Mouse (Mus musculus) c-Kit-negative CD71-positive TER-119-positive erythroid progenitor cells, embryonic 14.5 days (primary cell): ENCODE measurements around the gene Nmnat2.

ENCODE experiments used
- DNase-seq: peaks from one replicate; pipeline ENCODE4 v3.0.0-alpha.2; 2013; ENCODE audit warnings: low read depth, low spot score

Gene Nmnat2

DNA sequence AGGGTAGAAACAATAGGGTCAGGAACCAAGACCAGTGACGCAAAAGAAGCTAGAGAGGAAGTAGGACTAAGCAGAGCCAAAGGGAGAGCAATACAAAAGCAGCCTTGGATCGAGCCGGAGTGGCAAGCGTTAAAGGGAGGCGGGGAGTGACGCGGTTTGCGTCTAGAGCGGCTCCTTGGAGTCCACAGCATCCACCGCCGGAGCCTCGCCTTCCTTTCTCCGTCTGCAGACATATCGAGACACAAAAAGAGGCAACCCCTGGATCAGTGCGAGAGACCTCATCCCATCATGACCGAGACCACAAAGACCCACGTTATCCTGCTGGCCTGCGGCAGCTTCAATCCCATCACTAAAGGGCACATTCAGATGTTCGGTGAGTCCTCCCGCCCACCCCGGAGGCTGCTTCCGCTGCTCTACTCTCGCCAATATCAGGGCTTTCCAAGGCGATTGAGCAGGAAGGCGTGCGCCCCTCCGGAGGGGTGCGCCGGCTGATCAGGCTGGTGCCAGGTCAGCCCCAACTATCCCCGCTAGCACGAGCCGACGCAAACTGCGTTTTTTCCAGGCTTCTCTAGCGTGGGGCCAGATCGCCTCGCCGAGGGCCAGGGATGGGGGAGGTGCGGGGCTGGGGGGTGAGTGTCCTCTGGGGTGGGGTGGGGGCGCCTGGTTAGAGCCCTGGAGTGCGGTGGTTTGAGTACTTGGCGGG, at the start of gene Nmnat2:
Nmnat2 (plus strand) TSS at position 173 of the 703 bp plus-strand sequence.
- DNase-seq = no peak

DNA sequence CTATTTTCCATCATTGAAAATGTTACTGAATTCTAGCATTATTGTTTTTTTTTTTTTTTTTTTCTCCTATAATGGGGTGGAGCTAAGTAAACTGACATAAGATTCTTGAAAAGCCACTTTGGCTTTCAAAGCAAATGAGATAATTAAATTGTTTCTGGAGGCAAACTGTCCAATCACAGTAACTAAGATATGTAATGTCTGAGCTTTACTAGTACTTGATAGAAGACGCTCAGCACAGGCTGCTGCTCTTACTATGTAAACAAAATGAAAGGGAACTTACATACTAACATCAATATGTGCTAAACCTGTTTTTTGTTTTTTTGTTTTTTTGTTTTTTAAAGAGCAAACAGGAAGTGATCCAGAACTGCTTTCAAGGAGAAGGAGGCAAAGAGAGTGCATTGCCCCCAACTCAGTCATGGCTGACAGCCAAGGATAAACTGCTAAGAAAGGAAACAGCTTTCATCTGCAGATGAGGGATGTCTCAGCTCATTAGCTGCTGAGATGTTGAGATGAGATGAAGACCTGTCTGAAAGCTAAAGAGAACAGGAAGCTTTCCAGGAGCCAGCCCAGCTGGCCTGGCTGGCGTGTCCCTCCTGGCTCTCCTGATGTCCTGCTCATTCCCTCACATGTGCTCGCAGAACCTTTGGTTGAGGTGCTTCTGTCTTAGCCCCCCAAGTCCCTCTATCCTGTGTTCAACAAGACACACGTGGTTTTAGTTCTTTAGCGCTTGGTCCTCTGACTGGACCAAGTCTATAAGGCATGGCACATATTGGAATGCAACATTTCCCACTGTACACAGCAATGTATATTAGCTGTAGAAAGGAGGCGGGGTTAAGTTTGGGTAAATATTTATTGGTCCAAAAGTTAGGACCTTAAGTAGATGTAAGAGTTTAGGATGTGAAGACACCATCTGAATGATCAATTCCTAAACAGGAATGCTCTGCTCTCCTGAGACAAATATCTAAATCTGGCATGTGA, 41.0 kb upstream of the Nmnat2 start:
- DNase-seq = no peak

DNA sequence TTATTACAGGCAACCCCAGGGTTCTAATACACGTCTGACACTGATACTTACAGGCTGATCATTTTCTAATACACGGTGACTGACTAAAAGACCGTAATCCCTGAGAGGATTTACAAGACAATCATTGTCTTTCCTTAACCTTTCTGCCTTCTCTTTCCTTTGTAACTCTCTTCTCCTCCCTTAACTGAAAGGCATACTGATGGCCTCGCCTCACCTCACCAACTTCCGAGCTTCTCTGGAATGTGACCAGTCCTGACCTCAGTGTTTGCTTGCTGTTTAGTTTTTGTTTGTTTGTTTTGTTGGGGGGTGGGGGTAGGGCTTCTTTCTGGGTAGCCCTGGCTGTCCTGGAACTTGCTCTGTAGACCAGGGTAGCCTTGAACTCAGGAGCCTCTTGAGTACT, 39.0 kb upstream of the Nmnat2 start:
- DNase-seq = no peak

DNA sequence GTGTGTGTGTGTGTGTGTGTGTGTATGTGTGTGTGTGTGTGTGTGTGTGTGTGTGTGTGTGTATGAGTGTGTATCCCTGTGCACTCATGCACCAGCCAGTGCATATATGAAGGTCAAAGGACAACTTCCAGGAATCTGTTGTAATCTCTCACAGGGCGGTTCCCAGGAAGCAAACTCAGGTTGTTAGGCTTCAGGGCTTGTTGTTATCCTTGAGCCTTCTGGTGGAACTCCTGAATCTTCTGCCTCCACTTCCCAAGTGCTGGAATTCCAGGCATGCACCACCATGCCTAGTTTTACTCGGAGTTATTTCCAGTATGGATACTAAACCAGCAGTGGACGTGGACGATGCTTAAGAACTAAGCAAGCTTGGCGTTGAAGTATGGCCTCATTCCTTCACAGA, 37.9 kb upstream of the Nmnat2 start:
- no peak for DNase-seq

DNA sequence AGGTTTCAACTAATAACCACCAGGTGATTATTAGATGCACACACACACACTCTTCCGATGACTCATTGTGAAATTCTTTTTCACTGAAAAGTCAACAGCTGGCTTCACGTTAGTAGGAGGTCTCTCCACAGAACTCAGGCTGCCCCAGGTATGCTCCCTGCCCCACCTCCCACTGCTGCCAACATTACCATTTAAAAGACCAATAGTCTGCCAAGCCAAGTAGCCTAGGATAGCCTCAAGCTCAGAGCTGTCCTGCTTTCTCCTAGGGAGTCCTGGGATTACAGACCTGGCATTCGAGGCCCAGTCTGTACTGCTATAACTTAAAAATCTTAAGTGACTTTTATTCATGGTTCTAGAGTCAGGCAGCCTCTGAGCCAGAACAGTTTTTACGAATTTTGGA, 37.2 kb upstream of the Nmnat2 start:
- no peak for DNase-seq

DNA sequence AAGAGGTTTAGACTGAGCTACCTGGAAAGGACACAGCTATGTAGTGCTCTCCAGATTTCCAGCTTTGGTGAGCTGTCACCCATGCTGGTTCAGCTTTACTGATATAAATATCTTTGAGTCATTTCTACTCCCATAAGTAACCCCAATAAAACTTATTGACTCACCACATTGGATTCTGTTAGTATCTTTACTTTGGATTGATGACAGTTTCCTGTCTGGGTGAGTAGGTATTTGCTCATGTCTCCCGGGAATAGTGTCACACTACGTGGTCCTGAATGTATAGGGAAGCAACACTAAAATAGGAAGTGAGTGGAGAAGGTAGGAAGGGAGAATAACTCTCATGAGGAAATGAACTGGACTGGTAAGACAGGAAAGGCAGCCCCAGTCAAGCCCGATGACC, 33.0 kb upstream of the Nmnat2 start:
- DNase-seq = no peak

DNA sequence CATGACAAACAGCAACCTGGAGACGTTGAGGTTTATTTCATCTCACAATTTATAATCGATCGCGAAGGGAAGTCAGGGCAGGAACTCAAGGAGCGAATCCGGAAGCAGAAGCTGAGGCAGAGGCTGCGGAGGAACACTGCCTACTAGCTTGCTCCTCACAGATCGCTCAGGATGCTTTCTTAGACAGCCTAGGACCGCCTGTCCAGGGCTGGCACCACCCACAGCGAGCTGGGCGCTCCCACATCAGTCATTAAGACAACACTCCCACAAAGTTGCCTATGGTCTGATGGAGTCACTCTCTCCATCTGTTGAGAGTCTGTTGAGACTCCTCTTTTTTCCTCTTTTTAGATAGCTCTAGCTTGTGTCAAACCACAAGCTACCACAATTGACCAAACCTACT, 20.8 kb upstream of the Nmnat2 start:
- DNase-seq = no peak

DNA sequence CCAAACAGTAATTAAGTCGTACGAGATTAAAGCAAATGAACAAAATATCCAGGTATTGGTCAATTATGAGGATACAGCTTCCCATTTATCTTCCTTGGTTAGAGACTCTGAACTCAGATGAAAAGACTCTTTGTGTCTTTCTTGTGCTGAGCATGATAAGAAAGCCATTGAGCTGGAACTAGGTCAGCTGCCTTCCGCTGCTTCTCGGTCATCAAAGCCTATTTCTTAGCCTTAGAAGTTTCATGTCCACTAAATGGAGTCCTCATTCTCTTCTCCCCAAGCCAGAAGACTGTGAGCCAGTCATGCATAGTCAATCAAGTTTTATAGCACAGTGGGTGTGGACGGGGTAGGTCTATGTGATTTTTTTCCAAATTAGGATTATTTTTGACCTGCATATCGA, 19.3 kb upstream of the Nmnat2 start:
- DNase-seq = no peak

DNA sequence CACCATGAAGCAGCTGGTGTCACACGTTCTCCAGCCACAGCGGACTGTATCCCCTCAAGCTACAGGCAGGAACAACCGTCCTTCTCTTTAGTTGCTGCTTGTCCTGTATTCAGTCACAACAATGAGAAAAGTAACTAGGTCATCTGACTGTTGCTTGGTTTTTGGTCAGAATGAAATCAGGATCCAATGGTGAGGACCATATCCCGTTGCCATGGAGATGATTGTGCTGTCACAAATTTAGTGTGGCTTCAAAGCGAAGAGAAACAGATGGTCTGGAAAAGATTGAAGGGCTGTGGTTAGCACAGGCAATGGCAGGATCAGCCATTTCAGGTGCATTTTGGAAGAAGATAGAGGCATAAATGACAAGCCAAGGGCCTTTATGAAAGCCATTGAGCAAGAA, 18.4 kb upstream of the Nmnat2 start:
- DNase-seq = no peak

DNA sequence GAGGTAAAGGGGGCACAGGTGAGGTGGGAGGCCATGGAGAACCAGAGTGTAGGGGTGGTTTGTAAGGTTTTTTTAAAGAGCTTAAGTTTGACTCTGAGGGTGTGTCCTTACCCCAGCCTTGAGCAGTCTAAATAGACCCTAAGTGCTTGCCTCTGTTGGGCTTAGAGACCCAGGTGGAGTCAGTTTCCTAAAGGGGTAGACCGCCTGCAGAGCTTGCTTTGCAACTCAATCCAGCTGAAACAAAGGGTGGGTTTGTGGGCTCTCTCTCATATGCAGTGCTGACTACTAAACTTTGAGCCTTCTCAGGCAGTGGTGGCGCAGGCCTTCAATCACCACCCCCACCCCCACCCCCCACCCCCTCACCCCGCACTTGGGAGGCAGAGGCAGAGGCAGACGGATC, 11.8 kb upstream of the Nmnat2 start:
- no peak for DNase-seq

DNA sequence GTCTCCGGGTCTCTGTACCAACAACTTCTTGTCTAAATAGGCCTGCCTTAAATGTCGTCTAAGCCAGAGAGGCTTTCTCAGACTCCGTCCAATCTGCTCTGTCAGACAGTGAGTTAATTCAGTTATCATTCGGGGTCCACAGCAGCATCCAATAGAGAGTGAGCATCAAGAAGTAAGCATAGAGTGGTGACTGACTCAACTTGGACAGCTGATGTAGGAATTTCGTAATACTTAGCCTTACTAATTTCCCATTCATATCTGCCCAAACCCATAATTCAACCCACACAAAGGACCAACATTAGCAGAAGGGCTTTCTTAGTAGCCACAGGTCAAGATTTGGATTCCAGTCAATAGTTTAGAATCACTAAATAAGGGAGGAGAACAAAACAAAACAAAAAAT, 626 bp upstream of the Nmnat2 start:
- no peak for DNase-seq

DNA sequence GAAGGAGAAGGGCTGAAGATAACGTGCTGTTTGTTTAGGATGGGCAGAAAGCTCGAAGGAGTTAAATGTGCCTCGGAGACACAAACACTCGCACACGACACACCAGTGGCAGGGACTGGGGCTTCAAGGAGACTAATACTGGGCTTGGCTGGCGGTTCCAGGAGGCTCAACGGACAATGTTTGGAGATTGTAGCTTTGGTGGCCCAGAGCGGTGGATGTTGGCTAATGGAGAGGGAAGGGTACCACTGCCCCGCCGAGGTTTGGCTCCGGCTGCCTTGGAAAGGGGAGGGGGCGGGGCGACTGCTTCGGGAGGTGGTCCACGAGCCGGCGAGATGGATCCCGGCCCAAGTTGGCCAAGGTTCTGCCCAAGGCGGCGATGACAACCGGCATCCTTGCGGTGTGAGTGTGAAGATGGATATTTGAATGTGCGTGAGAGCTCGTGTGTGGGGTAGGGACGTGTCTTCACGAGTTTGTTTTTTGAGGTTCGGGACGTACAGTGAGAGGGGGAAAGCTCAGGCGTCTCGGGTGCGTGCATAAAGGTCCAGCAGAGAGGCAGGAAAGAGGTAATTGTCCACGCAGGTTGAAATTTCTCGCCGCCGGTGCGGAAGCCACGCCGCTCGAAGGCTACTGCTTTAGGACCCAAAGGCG, 895 bp downstream of the Nmnat2 start:
- DNase-seq = no peak

DNA sequence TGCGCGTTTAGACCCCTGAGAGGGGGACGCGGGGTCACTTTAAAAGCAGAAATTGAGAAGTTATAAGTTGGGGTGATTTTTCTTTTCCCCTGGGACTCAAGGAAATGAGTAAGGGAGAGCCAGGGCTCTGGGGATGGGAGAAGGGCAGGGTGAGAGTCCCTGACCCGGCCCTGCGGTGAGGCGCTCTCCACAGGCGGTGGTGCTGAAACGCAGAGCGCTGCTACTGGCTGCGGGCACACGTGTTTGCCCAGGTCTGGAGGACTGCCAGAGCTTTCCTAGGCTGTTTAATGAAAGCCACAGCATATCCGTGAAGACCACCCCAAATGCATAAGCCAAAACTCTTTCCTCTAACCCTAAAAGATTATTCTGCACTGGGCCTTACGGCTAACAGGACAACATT, 1.4 kb downstream of the Nmnat2 start:
- no peak for DNase-seq

DNA sequence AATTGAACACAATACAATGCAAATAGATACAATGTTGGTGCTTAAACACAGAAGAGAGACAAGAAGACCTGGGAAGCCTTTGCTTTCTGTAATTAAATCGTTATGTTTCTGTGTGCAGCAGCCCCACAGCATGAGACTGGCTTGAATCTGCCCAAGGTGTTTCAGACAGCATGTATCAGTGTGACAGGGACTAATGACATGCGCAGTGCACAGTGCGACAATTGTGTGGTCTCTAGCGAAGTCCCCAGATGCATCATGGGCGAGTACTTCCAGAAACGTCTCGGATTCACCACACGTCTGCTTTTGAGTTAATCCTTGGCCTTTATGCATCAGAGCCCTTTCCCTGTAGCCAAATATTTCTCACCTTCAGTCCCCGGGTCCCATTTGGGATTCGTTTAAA, 9.6 kb downstream of the Nmnat2 start:
- no peak for DNase-seq

DNA sequence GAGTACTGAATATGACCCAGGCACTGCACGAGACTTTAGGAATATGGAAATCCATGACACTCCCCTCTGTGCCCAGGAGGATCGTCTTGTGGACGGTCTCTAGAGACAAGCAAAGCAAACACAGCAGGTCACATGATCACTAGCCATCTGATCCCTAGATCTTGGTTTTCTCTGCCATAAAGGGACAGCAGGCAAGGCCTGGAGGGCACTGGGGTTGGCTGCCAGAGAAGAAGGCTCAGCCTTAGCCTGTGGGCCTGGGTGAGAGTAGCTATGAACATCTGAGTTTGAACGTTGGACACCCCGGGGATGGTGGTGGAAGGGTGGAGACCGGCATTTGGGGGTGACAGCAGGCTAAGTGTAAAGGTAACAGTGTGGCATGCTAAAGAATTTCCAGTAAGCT, 11.4 kb downstream of the Nmnat2 start:
- no peak for DNase-seq

DNA sequence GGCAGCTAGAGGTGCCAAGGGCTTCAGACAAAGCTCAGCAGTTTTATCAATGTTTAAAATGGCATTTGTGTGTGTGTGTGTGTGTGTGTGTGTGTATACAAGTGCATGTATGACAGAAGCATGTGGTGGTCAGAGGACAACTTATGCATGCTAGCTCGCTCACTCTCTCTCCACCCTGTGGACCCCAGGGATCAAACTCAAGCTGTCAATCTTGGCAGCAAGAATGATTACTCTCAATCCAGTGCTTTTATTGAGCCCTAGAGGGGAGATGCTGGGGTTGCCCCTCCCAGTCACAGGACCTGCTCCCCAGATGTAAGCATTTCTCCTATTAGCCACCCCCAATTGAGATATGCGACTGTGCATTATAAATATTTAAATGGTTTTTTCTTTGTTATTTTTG, 11.9 kb downstream of the Nmnat2 start:
- no peak for DNase-seq

DNA sequence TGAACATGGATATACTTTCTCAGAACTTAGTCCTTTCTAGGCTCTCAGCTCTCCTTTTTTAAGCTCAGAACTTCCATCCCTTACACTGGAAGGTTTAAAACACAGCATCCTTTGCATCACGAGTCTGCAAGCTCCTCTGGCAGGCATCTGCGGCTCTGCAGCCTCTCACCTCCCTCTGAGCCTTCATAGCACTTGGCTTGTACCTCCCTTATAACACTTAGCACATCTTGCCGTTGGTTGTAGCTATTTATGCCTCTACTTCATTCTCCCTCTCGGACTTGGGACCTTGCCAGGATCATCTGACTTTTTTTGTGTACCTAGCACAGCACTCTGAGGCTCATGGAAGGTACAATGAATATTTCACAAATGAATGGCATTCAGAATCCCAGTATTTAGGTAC, 14.3 kb downstream of the Nmnat2 start:
- no peak for DNase-seq

DNA sequence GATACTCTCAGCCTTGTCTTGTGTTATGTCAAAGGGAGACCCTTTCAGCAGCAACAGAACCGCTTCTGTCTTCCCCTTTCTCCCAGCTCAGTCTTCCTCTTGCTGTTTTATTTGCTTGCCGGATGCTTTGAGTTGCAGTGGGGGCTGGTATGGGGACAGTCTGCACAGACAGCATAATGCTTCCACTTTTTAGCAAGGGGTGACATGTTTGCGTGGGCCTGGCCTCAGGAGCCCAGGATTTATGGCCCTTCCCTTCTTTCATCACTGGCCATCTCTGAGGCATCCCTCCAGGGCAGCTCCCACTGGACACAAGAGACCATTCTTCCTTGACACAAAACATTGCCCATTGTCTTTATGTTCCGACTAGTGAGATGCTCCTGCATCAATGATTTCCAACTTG, 18.2 kb downstream of the Nmnat2 start:
- no peak for DNase-seq

DNA sequence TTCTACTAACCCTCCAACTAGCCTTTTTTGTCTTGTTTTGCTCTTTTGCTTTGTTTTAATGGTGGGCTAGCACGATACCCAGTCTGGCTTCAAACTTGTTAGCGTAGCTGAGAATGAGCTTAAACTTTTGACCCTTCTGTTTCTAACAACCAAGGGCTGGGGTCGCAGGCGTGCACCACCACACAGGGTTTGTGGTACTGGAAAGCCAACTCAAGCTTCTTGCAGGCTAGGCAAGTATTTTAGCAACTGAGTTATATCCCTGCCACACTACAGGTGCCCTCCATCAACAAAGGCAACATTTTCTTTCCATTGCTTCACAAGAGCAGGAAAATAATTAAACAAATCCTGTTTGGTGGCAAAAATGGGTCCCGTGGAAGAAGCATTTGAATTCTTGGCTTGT, 18.6 kb downstream of the Nmnat2 start:
- no peak for DNase-seq

DNA sequence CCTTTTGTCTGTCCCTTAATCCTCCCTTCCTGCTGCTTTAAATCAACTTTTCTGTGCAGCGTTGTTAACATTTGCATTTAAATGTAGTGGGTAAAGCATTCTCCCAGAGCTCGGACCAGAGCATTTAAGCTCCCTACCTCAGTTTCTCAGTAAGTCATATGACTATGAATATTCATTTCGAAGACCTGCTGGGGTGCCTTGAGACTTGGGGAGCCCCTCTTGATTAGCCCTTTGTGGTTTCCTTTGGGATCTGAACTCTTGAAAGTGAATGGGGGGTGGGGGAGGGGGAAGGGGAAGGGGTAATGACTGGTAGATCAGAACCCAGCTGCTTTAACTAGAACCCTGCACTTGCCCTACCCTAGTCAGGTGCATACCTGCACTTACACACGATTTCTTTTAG, 19.1 kb downstream of the Nmnat2 start:
- no peak for DNase-seq

DNA sequence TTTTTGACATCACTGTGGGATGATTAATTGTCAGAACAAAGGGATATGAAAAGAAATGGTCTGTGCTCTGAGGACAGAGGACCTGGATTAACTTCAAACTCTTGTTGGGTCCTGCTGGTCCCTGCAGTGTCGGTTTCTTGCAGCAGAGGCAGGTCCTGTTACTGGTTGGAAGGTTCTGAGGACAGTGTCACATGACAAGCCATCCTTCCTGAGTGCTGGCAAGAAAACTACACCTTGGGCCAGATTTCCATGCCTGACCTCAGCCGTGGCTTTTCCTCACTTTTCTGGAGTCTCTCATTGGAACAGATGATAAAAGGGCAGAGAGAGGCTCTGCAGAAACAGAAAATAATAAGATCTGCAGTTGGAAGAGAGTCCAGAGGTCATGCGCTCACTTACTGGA, 20.4 kb downstream of the Nmnat2 start:
- no peak for DNase-seq

DNA sequence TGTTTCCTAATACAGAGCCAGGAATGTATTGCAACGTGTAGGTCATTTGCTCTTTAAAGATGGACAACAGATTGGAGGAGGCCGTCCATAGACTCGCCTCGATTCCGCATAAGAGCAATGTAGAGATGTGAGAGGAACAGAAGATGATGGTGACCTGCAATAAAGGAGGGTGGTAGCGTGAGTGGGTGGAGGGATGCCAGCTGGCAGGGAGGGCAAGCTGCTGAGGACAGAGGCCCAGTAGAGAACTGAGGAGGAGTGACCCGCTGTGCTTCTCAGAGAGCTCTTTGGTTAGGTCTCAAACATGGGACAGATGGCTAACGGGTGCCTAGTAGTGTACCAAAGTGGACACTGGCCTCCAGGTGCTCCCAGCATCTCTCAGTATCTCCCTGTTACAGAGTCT, 23.9 kb downstream of the Nmnat2 start:
- no peak for DNase-seq

DNA sequence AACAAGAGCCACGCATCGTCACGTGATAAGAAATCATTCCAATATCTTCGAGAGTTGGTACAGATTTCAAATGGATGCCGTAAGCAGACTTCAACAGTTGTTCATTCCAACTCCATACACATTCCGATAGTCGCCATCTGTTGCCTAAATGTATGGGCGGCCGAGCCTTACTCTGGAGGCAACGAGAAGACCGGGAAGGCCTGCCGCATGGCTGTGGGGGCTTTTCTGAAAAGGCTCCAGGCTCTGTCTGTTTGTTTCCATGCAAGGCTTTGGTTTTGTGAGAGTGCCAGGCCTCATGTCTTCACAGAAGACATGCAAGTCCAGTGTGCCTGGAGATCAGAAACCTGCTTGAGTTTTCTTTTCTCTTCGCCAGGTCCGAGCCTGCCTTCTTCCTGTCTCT, 28.6 kb downstream of the Nmnat2 start:
- DNase-seq = no peak
